Mouse (Mus musculus): Measurements from ENCODE around the gene Gm42742.

DNA sequence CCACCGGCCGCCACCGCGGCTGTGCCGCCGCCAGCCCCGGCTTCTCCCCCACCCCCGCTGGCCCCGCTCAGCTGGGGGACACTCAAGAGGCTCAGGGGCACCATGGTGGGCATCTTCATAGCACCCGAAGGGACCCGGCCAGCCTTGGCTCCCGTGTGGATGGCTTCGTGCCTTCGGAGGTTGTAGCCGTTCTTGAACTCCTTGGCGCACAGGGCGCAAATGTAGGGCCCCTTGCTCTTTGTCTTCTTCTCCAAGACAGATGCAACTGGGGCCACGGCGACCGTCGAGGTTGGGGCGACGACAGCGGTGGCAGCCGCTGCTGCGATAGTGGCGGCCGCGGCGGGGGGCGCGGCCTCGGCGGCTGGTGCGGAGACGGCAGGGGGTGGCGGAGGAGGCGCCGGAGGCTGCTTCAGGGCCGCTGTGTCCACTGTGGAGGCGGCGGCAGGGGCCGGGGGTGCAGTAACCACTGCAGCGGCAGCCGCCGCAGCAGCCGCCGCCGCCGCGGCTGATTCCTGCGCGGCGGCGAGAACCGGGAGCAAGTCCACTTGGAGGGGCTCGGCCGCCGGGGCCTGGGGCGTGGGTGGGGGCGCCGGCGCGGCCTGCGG is 4.8 kb upstream of the Gm42742 start:
- TF ChIP-seq CTCF (IDR thresholded peaks at IDR 0.05; ENCODE audit: low read depth) (no peak), EP300 (optimal IDR thresholded peaks at IDR 0.05) (no peak)
